Mouse (Mus musculus): Measurements from ENCODE around the gene 2700049A03Rik.

Gene 2700049A03Rik

GRCm38 (mm10) chr12:71274519-71275237, 138.0 kb downstream of the 2700049A03Rik start:
- DNase-seq: no peak

- no peak for DNase-seq
Measured at GRCm38 (mm10) chr12:71275906-71276595, 139.4 kb downstream of the 2700049A03Rik start.

GRCm38 (mm10) chr12:71279521-71280262, 143.0 kb downstream of the 2700049A03Rik start:
- DNase-seq: no peak

GRCm38 (mm10) chr12:71281201-71281768, 144.6 kb downstream of the 2700049A03Rik start:
- DNase-seq: no peak

GRCm38 (mm10) chr12:71285399-71285798, 148.8 kb downstream of the 2700049A03Rik start:
- no peak for DNase-seq

GRCm38 (mm10) chr12:71290460-71290859, 153.8 kb downstream of the 2700049A03Rik start:
- no peak for DNase-seq

All from heart, adult 11 months (tissue).